Mouse (Mus musculus) 3134 (cell line): ENCODE data around the gene Olfr1302.

ENCODE experiments used
- DNase-seq: peaks from one replicate; pipeline ENCODE4 v3.0.0-alpha.2; 2011; ENCODE audit warnings: low spot score; ENCODE audit not compliant: insufficient read length; ENCODE audit errors: extremely low read depth

Gene Olfr1302

DNA sequence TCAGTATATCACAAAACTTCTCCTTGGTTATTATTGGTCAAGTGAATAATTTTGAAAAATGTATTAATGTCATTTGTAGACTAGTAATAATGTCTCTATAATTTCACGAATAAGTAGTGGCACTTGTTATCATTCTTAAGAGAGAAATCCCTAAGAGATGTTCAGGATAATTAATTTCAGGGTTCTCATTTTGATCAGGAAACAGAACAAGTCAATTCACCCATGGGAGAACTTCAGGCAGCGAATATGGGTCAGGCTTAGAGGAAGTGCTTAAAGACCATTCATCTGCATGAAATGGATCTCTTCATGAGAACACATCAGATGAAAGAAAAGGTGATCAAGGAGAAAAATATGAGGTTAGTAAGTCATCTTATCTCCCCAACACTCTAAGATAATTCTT is at the start of gene Olfr1302:
Olfr1302 (plus strand) TSS at position 301 of the 400 bp plus-strand sequence.
- no peak for DNase-seq

DNA sequence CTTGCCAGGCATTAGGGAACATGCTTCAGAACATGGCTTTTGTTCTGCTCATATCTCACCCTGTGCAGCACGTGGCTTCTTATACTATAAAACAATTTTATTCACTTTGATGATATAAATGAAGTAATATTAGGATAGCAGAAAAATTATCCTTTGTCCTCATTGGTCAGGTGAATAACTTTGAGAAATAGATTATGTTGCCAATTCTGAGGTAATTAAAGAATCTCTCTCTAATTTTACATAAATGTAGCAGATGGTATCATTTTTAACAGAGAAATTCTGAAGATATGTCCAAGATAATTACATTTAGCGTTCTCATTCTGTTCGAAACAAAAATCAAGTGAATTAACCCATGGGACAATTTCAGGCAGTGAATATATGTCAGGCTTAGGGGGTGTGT is 26.5 kb upstream of the Olfr1302 start, which contains the start of gene Olfr1301:
Olfr1301 (plus strand) TSS at position 301 of the 400 bp plus-strand sequence.
- no peak for DNase-seq

DNA sequence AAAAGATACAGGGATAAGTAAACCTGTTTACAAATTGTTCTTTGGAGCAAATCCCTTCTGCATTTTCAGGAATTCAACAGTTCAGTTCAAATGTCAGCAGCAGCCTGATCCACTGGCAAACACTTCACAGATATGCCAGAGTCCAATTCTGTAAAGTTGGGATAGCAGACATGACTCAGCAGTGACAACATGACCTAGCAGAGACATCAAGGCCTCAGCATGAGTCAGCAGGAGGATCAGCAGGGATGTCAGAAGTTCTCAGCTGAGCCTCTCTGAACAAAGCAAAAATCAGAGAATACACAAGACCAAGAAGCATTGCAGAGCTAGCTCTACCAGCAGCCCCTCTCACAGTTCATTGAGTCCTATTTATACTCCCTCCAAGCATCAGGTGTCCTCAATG is 35.7 kb downstream of the Olfr1302 start:
- DNase-seq: no peak

DNA sequence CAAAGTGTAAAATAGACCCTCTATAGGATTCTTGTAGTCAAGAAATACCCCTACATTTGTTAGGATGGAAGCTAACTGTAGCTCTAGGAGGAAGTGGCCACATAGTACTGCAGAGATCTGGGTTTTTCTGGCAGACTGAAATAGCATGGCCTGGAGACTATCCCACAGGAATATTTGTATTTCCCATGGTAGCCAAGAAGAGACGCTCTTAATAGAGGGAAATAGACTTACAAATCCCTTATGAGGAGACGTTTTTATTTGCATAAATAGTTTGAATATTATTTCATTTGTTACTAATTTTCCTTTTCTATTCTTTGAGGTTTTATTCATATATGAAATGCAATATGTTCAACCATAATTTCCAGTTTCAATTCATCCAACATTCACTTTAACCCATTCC is 43.0 kb downstream of the Olfr1302 start, which contains the start of gene Olfr1303:
Olfr1303 (minus strand) TSS at position 101 of the 400 bp plus-strand sequence.
- no peak for DNase-seq
